Mouse (Mus musculus) forebrain, embryonic 10.5 days (tissue): Measurements from ENCODE around the gene Mtx3. TPM values are rescaled to one million over a fixed set of nuclear protein-coding genes. Genes with fewer than 3 reads are reported as not detected.

Experiments used
- DNase-seq: peaks from one replicate; pipeline ENCODE4 v3.0.0-alpha.2; 2017; ENCODE audit warnings: low spot score; ENCODE audit errors: extremely low spot score
- H3K27ac ChIP-seq: fragments of 300-500 bp; sonication (generic); 2 replicates; pipeline ENCODE4 v1.5.1; 2016; ENCODE audit warnings: mild to moderate bottlenecking
- H3K27me3 ChIP-seq: fragments of 300-500 bp; sonication (generic); 2 replicates; pipeline ENCODE4 v1.6.1; 2016; ENCODE audit warnings: mild to moderate bottlenecking; ENCODE audit not compliant: poor library complexity, severe bottlenecking
- H3K36me3 ChIP-seq: fragments of 300-500 bp; sonication (generic); replicated peaks from 2 replicates; pipeline ENCODE4 v1.6.1; 2016; ENCODE audit warnings: mild to moderate bottlenecking, moderate library complexity
- H3K4me1 ChIP-seq: fragments of 300-500 bp; sonication (generic); 2 replicates; pipeline ENCODE4 v1.6.1; 2016
- H3K4me3 ChIP-seq: fragments of 300-500 bp; sonication (generic); 2 replicates; pipeline ENCODE4 v1.5.1; 2016; ENCODE audit warnings: mild to moderate bottlenecking, moderate library complexity
- H3K9me3 ChIP-seq: fragments of 300-500 bp; sonication (generic); 2 replicates; pipeline ENCODE4 v1.6.1; 2016; ENCODE audit warnings: mild to moderate bottlenecking, moderate library complexity
- WGBS: fragments of 180-500 bp; shearing (Covaris S2); methylation state at CpG from one replicate; pipeline ENCODE4 v1.1.7; 2016; 5-methylcytosine and 5-hydroxymethylcytosine counted together
- polyA plus RNA-seq: library from polyadenylated mRNA; unstranded; fragments of >200 nt; fragmentation: Nextera tagmentation; extraction: Ambion mirVana; gene quantifications from 2 replicates; pipeline ENCODE4 v1.2.1, GENCODE M21; 2016

Gene Mtx3
- polyA plus RNA-seq, 1 experiment from 2014 or later, result 3.2 TPM

GRCm38 (mm10) chr13:92903291-92903690 is 58.7 kb downstream of the Mtx3 start:
- 83% methylated on average over 4 of the region's 4 CpGs for WGBS
- no peaks in the 10 kb centered on the region for H3K27me3 ChIP-seq

GRCm38 (mm10) chr13:92905944-92906343 is 61.4 kb downstream of the Mtx3 start:
- no peak for DNase-seq
- Histone ChIP-seq H3K27me3 (no peaks in the 10 kb centered on the region), H3K9me3 (no peaks in the 10 kb centered on the region), H3K27ac (no peak overlapping the region), H3K36me3 (no peaks in the 10 kb centered on the region), H3K4me3 (no peak overlapping the region), H3K4me1 (no peaks in the 10 kb centered on the region)
- 85% methylated on average over 5 of the region's 5 CpGs for WGBS

More at GRCm38 (mm10) chr13:92903291-92903690, 58.7 kb downstream of the Mtx3 start:
- DNase-seq, result no peak
- Histone ChIP-seq H3K36me3 (no peaks in the 10 kb centered on the region), H3K9me3 (no peaks in the 10 kb centered on the region), H3K27ac (no peak overlapping the region), H3K4me3 (no peak overlapping the region), H3K4me1 (no peaks in the 10 kb centered on the region)

GRCm38 (mm10) chr13:92907366-92907765 is 62.8 kb downstream of the Mtx3 start:
- H3K27me3 ChIP-seq, result no peaks in the 10 kb centered on the region
- H3K9me3 ChIP-seq, result no peaks in the 10 kb centered on the region
- H3K4me3 ChIP-seq, result no peak overlapping the region
- 68% methylated on average over 5 of the region's 5 CpGs for WGBS
- no peak for DNase-seq
- H3K36me3 ChIP-seq, result no peaks in the 10 kb centered on the region
- H3K4me1 ChIP-seq, result 0 out of 2 replicates have a peak, but pooled peaks cover 6% of the 10 kb centered on the region
- no peak overlapping the region for H3K27ac ChIP-seq

Other genes starting within 250 kb of the Mtx3 start
- 8.2 and 8.9 TPM in 2 replicates for gene Serinc5, start 233.7 kb upstream of the Mtx3 start, polyA plus RNA-seq
- gene Thbs4, start 49.9 kb upstream of the Mtx3 start, polyA plus RNA-seq, result 2.3 and 2.8 TPM in 2 replicates